Mouse (Mus musculus) stomach, embryonic 15.5 days (tissue): ENCODE results near the gene Gm20696. TPM values are rescaled to one million over a fixed set of nuclear protein-coding genes. Genes with fewer than 3 reads are reported as not detected.
A peak's percentile ranks its signal among the peaks of the same experiment; 100 is the strongest.

ENCODE experiments used
- ATAC-seq: fragments of 200-750 bp; cut with Nextera tagmentation; 2 replicates; pipeline ENCODE4 v1.8.0; 2017; ENCODE audit warnings: low read depth, moderate number of reproducible peaks, moderate TSS enrichment; ENCODE audit not compliant: insufficient read depth, low FRiP score
- H3K27ac ChIP-seq: fragments of 300-500 bp; sonication (generic); 2 replicates; pipeline ENCODE4 v1.5.1; 2015; ENCODE audit warnings: mild to moderate bottlenecking, inconsistent platforms
- H3K27me3 ChIP-seq: fragments of 300-500 bp; sonication (generic); replicated peaks from 2 replicates; pipeline ENCODE4 v1.6.1; 2015; ENCODE audit warnings: inconsistent platforms
- H3K36me3 ChIP-seq: fragments of 300-500 bp; sonication (generic); 2 replicates; pipeline ENCODE4 v1.6.1; 2015; ENCODE audit warnings: inconsistent platforms
- H3K4me1 ChIP-seq: fragments of 300-500 bp; sonication (generic); 2 replicates; pipeline ENCODE4 v1.6.1; 2015; ENCODE audit warnings: inconsistent platforms
- H3K4me2 ChIP-seq: fragments of 300-500 bp; sonication (generic); 2 replicates; pipeline ENCODE4 v1.6.1; 2015; ENCODE audit warnings: mild to moderate bottlenecking, inconsistent platforms
- H3K4me3 ChIP-seq: fragments of 300-500 bp; sonication (generic); replicated peaks from 2 replicates; pipeline ENCODE4 v1.5.1; 2015; ENCODE audit warnings: inconsistent platforms
- H3K9ac ChIP-seq: fragments of 300-500 bp; sonication (generic); 2 replicates; pipeline ENCODE4 v1.6.1; 2015; ENCODE audit warnings: inconsistent platforms
- H3K9me3 ChIP-seq: fragments of 300-500 bp; sonication (generic); 2 replicates; pipeline ENCODE4 v1.6.1; 2016; ENCODE audit warnings: inconsistent platforms
- WGBS: fragments of 180-500 bp; shearing (Covaris S2); methylation state at CpG from one replicate; pipeline ENCODE4 v1.1.7; 2015; 5-methylcytosine and 5-hydroxymethylcytosine counted together
- polyA plus RNA-seq: library from polyadenylated mRNA; unstranded; fragments of >200 nt; fragmentation: Nextera tagmentation; extraction: Ambion mirVana; gene quantifications from 2 replicates; pipeline ENCODE4 v1.2.1, GENCODE M21; 2015

Gene Gm20696
- polyA plus RNA-seq, 1 experiment from 2014 or later = 4.6 TPM

- WGBS = 59% methylated on average over 19 of the region's 19 CpGs
- Histone ChIP-seq H3K27ac (peak overlapping the region; percentile 55; the same call in 1 of the 2 replicates), H3K4me2 (no peak overlapping the region), H3K4me3 (no peak overlapping the region), H3K9ac (no peak overlapping the region), H3K9me3 (no peaks in the 10 kb centered on the region), H3K27me3 (no peaks in the 10 kb centered on the region), H3K4me1 (peaks cover 19% of the 10 kb centered on the region), H3K36me3 (no peaks in the 10 kb centered on the region)
- ATAC-seq = no peak
Measured at GRCm38 (mm10) chr6:99374448-99375271, 291.9 kb downstream of the Gm20696 start.

GRCm38 (mm10) chr6:99372427-99372826 lies 294.2 kb downstream of the Gm20696 start:
- Histone ChIP-seq H3K4me3 (no peak overlapping the region), H3K36me3 (no peaks in the 10 kb centered on the region), H3K4me1 (peaks cover 20% of the 10 kb centered on the region), H3K27ac (no peak overlapping the region), H3K27me3 (no peaks in the 10 kb centered on the region), H3K9ac (no peak overlapping the region), H3K4me2 (no peak overlapping the region), H3K9me3 (no peaks in the 10 kb centered on the region)
- 62% methylated on average over 5 of the region's 5 CpGs for WGBS
- ATAC-seq = no peak

GRCm38 (mm10) chr6:99372016-99372415 lies 294.6 kb downstream of the Gm20696 start:
- no peak for ATAC-seq
- no peak overlapping the region for H3K9ac ChIP-seq
- H3K4me3 ChIP-seq = no peak overlapping the region
- H3K4me2 ChIP-seq = no peak overlapping the region
- no peaks in the 10 kb centered on the region for H3K27me3 ChIP-seq
- WGBS = 49% methylated on average over 6 of the region's 6 CpGs
- peaks cover 20% of the 10 kb centered on the region for H3K4me1 ChIP-seq
- H3K36me3 ChIP-seq = no peaks in the 10 kb centered on the region
- no peak overlapping the region for H3K27ac ChIP-seq
- H3K9me3 ChIP-seq = no peaks in the 10 kb centered on the region

GRCm38 (mm10) chr6:99369931-99370330 lies 296.7 kb downstream of the Gm20696 start:
- H3K9ac ChIP-seq = no peak overlapping the region
- H3K4me2 ChIP-seq = no peak overlapping the region
- WGBS = 77% methylated on average over 2 of the region's 2 CpGs
- H3K4me3 ChIP-seq = no peak overlapping the region
- ATAC-seq = no peak
- no peaks in the 10 kb centered on the region for H3K36me3 ChIP-seq
- no peaks in the 10 kb centered on the region for H3K27me3 ChIP-seq
- H3K4me1 ChIP-seq = peaks cover 13% of the 10 kb centered on the region
- H3K27ac ChIP-seq = peak overlapping the region; percentile 5
- H3K9me3 ChIP-seq = no peaks in the 10 kb centered on the region

- Histone ChIP-seq H3K4me2 (no peak overlapping the region), H3K27ac (peak overlapping the region; percentile 5; the same call in 1 of the 2 replicates), H3K4me1 (peaks cover 6% of the 10 kb centered on the region), H3K9me3 (no peaks in the 10 kb centered on the region), H3K4me3 (no peak overlapping the region), H3K9ac (no peak overlapping the region), H3K27me3 (no peaks in the 10 kb centered on the region), H3K36me3 (no peaks in the 10 kb centered on the region)
- ATAC-seq = no peak
- WGBS = 83% methylated on average over 3 of the region's 3 CpGs
Measured at GRCm38 (mm10) chr6:99369156-99369555, 297.4 kb downstream of the Gm20696 start.

GRCm38 (mm10) chr6:99368118-99368753 lies 298.4 kb downstream of the Gm20696 start:
- Histone ChIP-seq H3K4me3 (no peak overlapping the region), H3K9me3 (no peaks in the 10 kb centered on the region), H3K4me2 (no peak overlapping the region), H3K9ac (no peak overlapping the region), H3K36me3 (no peaks in the 10 kb centered on the region), H3K27ac (no peak overlapping the region), H3K27me3 (no peaks in the 10 kb centered on the region), H3K4me1 (0 out of 2 replicates have a peak, but pooled peaks cover 4% of the 10 kb centered on the region)
- WGBS = 69% methylated on average over 4 of the region's 4 CpGs
- ATAC-seq = no peak

- Histone ChIP-seq H3K9ac (no peak overlapping the region), H3K4me2 (no peak overlapping the region), H3K4me3 (no peak overlapping the region), H3K27me3 (no peaks in the 10 kb centered on the region), H3K27ac (no peak overlapping the region), H3K4me1 (no peaks in the 10 kb centered on the region), H3K9me3 (no peaks in the 10 kb centered on the region), H3K36me3 (no peaks in the 10 kb centered on the region)
- 27% methylated on average over 6 of the region's 6 CpGs for WGBS
- no peak for ATAC-seq
Measured at GRCm38 (mm10) chr6:99364545-99364944, 302.1 kb downstream of the Gm20696 start.

- Histone ChIP-seq H3K4me2 (no peak overlapping the region), H3K36me3 (no peaks in the 10 kb centered on the region), H3K27me3 (no peaks in the 10 kb centered on the region), H3K4me1 (peaks cover 2% of the 10 kb centered on the region; the same call in 1 of the 2 replicates), H3K9me3 (no peaks in the 10 kb centered on the region), H3K9ac (no peak overlapping the region), H3K4me3 (no peak overlapping the region), H3K27ac (no peak overlapping the region)
- WGBS = 87% methylated on average over 4 of the region's 4 CpGs
- no peak for ATAC-seq
Measured at GRCm38 (mm10) chr6:99360581-99360980, 306.0 kb downstream of the Gm20696 start.

- Histone ChIP-seq H3K9ac (no peak overlapping the region), H3K4me1 (peaks cover 2% of the 10 kb centered on the region; the same call in 1 of the 2 replicates), H3K36me3 (no peaks in the 10 kb centered on the region), H3K27me3 (no peaks in the 10 kb centered on the region), H3K9me3 (no peaks in the 10 kb centered on the region), H3K27ac (no peak overlapping the region), H3K4me3 (no peak overlapping the region), H3K4me2 (no peak overlapping the region)
- no peak for ATAC-seq
- WGBS = 71% methylated on average over 6 of the region's 6 CpGs
Measured at GRCm38 (mm10) chr6:99359765-99360499, 306.7 kb downstream of the Gm20696 start.

- no peak overlapping the region; the same call in 1 of the 2 replicates for H3K27ac ChIP-seq
- no peak overlapping the region for H3K4me2 ChIP-seq
- no peaks in the 10 kb centered on the region for H3K36me3 ChIP-seq
- no peak for ATAC-seq
- H3K9me3 ChIP-seq = no peaks in the 10 kb centered on the region
- H3K4me1 ChIP-seq = peaks cover 2% of the 10 kb centered on the region; the same call in 1 of the 2 replicates
- WGBS = 67% methylated on average over 9 of the region's 9 CpGs
- H3K27me3 ChIP-seq = no peaks in the 10 kb centered on the region
- no peak overlapping the region for H3K9ac ChIP-seq
- H3K4me3 ChIP-seq = no peak overlapping the region
Measured at GRCm38 (mm10) chr6:99359036-99359698, 307.4 kb downstream of the Gm20696 start.

- H3K4me3 ChIP-seq = no peak overlapping the region
- H3K9me3 ChIP-seq = no peaks in the 10 kb centered on the region
- peaks cover 2% of the 10 kb centered on the region; the same call in 1 of the 2 replicates for H3K4me1 ChIP-seq
- ATAC-seq = no peak
- WGBS = 84% methylated on average over 2 of the region's 2 CpGs
- no peak overlapping the region for H3K27ac ChIP-seq
- H3K36me3 ChIP-seq = no peaks in the 10 kb centered on the region
- no peaks in the 10 kb centered on the region for H3K27me3 ChIP-seq
- H3K4me2 ChIP-seq = no peak overlapping the region
- no peak overlapping the region for H3K9ac ChIP-seq
Measured at GRCm38 (mm10) chr6:99357931-99358330, 308.7 kb downstream of the Gm20696 start.
